Mouse (Mus musculus): ENCODE data around the gene Rasa2.

Rasa2 gene

GRCm38 (mm10) chr9:96638508-96638907 is 7.1 kb upstream of the Rasa2 start:
- no peak for DNase-seq (ENCODE audit: low spot score in 2 of 2)

DNA sequence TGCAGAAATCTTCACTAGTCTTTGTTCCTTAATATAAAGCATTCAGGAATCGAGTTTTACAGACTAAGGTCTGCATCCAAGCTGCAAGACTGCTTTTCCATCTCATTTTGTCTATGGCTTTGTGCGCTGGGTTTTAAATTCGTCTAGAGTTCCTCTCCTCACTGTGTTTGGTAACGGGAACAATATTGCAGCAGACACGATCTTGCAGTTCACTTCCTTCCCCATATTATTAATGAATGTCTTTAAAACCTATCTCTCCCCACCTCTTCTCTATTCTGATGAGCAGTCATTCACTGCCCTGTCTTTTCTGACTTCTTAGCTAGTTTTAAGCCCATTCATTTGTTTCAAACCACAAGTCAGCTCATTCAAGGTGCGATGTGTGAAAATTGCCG is 5.7 kb upstream of the Rasa2 start:
- no peak for DNase-seq (ENCODE audit: low spot score in 2 of 2)

DNA sequence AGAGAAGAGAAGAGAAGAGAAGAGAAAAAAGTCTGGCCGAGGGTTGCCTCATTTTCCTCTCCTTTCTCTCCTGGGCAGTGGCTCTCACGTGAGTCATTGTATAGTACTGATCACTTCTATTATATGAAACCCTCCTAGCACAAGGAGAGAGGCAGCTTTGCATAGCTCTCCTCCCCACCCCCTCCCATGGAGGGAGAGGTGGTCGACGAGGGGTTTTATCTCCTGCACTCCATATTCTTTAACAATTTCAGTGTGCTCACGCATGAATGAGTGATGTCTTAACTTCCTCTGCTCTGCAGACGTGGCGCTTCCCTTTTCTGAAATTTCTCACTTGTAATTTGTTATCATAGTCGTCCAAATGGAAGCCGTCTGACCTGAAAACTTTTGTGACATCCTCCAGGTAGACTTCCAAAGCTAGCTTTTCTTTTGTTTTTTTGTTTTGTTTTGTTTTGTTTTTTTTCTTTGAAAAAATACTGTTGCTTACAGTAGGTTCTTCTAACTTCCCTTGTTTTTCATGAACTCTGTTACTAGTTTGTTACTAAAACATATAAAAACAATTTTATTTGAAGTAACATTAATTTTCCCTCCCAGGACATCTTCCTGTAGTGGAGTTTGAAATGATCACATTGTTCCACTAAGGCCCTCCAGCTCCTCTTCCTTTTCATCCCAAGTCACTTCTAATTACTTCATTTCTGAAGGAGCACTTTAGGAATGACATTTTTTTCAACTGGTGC is 5.2 kb upstream of the Rasa2 start:
- DNase-seq (ENCODE audit: low spot score in 2 of 2) = no peak

DNA sequence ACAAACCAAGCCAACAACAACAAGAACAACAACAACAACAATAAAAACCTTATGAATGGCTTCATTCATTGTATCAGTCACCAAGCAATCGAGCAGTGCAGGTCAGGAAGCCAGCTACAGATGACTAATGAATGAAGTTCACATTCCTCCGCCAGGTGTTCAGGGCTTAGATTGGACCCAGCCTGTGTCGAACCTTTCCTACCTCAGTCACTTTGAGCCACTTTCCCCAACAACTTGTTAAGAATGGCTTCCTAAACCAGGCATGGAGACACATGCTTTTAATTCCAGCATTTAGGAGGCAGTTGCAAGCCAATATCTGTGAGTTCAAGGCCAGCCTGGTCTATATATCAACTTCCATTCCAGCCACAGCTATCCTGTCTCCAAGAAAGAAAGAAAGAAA is 4.5 kb upstream of the Rasa2 start:
- no peak for DNase-seq (ENCODE audit: low spot score in 2 of 2)

DNA sequence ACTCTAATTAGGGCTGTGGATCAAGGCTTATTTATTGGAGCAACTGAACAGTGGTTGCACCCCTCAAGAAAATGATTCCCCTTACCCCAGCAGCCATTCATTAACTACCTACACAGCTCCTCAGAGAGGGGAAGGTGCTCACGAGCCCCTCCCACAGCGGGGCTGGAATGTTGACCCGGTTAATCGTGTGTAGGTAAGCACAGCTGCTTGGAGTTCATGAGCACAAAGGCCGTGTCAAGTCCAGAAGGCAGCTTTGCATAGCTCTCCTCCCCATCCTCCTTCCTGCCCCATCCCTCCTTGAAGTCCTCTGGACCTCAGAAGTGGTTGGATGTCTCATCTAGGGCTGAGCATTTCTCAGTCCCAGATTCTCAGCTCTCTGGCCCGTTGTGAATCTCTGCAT is 3.8 kb upstream of the Rasa2 start:
- no peak for DNase-seq (ENCODE audit: low spot score in 2 of 2)

GRCm38 (mm10) chr9:96633771-96634170 is 2.4 kb upstream of the Rasa2 start:
- DNase-seq (ENCODE audit: low spot score in 2 of 2) = no peak

DNA sequence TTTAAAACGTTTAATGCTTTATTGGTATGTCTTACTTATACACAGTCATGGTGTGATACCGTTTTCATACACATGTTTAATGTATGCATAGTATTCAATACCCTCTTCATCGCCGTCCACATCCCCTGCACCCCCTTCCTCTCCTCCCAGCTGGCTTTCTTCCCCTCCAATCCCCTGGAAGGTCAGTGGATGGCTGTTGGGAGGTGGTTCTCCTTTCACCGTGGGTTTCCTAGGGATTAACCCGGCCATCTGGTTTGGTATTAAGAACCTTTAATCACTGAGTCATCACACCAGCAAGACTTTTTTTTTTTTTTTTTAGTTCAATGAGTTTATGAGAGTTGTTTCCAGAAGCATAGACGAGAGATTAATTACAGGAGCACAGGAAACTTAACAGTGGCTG is 1.3 kb upstream of the Rasa2 start:
- DNase-seq (ENCODE audit: low spot score in 2 of 2) = no peak

DNA sequence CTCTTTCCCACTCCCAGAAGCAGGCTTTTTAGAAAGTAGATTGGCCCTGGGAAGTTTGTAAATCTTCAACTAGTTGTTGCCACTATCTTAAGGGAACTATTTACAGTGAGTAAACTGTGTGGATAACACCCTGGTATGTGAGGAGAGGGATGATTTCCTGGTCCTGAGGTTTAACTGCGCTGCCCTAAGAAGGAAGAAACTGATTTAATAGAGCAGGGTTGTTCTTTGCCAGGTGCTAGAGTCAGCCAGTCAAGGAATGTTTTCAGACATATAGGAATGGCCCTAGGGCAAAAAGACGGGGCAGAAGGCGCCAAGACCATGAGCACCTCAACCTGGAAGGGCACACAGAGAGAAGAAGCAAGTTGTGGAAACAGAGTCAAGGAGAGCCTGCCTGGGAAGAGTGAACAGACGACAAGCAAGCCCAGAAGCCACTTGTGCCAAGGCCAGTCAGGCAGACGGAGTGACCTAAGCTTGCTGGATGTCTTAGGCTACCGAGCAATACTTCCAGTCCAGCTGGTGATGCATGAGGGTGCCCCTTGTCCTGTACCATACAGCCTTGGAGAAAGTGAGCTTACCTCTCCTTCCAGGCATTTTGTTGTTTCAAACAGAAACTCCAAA is 765 bp upstream of the Rasa2 start:
- no peak for DNase-seq (ENCODE audit: low spot score in 2 of 2)

GRCm38 (mm10) chr9:96630571-96631388 is 637 bp downstream of the Rasa2 start:
- peak in 1 of 2 experiments; percentile 22 for DNase-seq (ENCODE audit: low spot score in 2 of 2)

GRCm38 (mm10) chr9:96629151-96629550 is 2.3 kb downstream of the Rasa2 start:
- DNase-seq (ENCODE audit: low spot score in 2 of 2) = no peak

DNA sequence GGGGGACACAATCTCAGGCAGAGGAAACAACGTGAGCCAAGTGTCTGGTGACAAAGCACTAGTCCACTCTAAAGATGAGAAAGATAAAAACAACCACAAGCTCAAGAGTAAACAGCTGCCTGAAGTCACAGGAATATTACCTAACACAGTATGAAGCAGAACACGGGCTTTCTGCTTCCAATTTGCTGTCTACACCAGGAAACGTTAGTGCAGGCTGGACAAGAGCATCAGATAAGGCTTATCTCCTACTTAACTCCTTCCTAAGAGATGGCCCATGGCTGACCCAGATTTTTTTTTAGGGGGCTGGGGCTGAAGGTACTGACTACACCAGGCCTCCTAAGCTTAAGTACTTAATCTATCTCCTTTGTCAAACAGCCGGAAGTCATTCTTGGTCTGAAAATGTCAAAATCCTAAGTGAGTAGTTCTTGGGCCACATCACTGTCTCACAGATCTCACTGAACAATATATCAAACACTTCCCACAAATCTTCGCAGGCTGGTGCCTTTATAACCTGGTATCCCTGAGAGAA is 3.8 kb downstream of the Rasa2 start:
- DNase-seq (ENCODE audit: low spot score in 2 of 2) = no peak

DNA sequence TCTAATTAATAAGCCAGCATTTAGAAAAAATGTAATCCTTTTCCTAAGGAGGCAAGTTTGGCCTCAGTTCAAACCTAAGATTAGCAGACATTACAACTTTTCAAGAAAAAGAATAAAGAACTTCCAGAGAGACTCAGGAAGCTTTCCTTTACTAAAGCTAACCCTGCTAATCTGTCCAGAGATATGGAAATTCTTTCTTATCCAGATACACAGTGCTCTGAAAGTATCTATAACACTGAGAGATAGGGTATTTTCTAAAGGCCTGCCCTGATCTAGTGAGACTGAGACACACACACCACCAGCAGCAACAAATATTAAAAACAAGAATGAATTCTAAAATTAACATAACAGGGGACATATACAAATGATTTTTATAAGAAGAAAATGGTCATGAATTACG is 4.4 kb downstream of the Rasa2 start:
- no peak for DNase-seq (ENCODE audit: low spot score in 2 of 2)

DNA sequence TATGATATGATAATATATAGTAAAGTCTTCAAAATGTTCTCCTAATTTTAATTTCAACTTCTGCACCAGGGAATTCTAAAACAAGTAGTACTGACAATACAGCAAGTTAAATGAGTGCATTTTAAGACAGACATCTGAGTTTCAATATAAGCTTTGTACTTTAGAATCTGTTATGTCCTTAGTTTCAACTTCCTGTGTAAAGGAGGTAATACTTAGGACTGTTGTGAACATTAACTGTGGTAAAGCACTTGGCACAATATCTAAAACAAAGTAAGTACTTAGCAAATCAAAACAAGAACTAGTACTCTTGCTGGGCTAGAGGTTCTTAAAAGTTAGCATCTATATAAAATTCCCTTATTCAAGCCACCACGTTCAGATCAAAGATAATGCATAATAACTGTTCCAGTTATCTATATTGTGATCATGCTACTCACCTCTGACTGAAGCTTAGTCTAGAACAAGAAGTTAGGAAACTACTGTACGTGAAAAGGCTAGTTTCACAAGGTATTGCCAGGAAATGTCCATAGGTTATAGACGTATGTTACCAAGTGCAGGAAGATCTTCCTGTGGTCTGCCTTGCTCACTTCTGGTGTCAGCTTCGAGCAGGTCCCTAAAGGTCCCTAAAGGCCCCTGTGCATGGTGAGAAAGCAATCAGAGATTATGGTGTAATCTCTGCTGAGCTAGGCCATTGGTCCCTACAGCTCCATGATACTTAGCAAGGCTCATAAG is 12.8 kb downstream of the Rasa2 start:
- no peak for DNase-seq (ENCODE audit: low spot score in 2 of 2)

GRCm38 (mm10) chr9:96612297-96612696 is 19.1 kb downstream of the Rasa2 start:
- no peak for DNase-seq (ENCODE audit: low spot score in 2 of 2)

- DNase-seq (ENCODE audit: low spot score in 2 of 2) = no peak
These were observed 19.6 kb downstream of the Rasa2 start for GRCm38 (mm10) chr9:96611693-96612293.

DNA sequence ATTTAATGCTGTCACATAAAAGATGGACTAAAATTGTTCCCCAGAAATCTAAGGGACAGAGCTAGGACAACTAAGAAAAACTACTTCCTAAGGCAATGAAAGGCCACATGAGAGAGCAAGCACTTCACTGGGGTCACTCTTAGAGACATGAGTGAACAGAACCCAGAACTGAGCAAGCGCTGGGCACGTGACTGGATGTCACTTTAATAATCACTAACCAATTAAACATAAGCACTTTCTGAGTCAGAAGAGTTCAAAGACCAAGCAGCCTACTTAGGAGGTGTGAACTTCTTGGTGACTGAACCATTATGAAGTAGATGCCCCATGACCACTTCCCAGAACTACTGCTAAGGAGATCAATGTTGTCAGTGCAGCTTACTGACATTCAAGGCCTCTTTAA is 20.6 kb downstream of the Rasa2 start:
- no peak for DNase-seq (ENCODE audit: low spot score in 2 of 2)

DNA sequence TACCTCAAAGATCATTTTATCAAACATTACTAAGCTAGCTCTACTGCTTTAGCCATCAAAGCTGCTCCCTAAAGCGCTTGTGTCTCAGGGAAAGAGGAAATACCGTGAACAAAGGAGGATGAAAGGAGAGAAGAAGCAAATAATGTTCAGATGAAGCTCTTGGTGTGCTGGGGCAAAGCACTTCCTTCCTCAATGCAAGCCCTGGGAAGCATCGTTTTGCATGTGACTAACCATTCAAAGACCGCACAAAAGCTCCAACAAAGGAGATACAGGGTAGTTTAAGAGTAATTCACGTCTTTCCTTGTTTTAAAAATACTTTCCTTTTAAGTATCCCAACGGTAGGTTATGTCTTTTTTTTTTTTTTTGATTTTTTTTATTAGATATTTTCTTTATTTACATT is 28.0 kb downstream of the Rasa2 start:
- no peak for DNase-seq (ENCODE audit: low spot score in 2 of 2)

DNA sequence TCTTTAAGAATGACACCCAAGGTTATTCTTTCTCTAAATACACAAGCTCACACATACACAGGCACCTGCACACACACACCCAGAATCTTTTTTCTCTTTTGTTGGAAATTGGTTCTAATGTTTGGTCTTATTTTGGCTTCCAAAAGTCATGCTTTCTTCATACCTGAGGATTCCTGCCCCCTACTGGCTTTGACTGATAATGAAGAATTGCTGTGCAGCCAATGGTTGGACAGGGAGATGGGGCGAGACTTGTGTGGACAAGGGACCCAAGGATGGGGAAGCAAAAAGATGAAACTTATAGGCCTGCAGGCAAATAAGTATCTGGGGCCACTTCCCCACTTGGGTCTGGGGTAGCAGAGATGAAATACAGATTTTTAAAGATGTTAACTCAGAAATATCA is 33.5 kb downstream of the Rasa2 start:
- DNase-seq (ENCODE audit: low spot score in 2 of 2) = no peak

GRCm38 (mm10) chr9:96592670-96593600 is 38.5 kb downstream of the Rasa2 start:
- no peak for DNase-seq (ENCODE audit: low spot score in 2 of 2)

DNA sequence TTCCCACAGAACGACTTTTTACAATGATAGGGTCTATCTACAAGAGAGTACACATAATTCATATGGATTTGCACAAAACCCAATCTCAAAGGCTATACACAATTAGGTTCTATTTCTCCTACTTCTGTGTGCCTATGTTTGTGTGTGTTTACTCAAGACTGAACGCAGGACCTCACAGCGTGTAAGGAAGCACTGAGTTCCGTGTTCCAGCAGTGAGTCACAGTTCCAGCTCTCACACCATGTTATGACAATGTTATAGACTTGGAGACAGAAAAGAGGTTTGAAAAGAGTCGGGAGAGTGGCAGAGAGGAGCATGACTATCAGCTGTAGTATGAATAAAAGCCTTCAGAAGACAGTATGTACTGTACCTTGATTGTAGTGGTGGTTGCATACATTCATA is 42.1 kb downstream of the Rasa2 start:
- no peak for DNase-seq (ENCODE audit: low spot score in 2 of 2)

Measured in frontal cortex, postnatal 25 days (tissue).